Mouse (Mus musculus) midbrain, embryonic 15.5 days (tissue): ENCODE measurements around the gene Ispd. TPM values are rescaled to one million over a fixed set of nuclear protein-coding genes. Genes with fewer than 3 reads are reported as not detected.
"Not testable (repeated sequence)": the region's sequence is repeated elsewhere in the genome, so short reads cannot be mapped to it uniquely, and the experiment has no call there.

Experiments used
- ATAC-seq: fragments of 200-750 bp; cut with Nextera tagmentation; replicated peaks from 2 replicates; pipeline ENCODE4 v1.8.0; 2017; ENCODE audit warnings: moderate TSS enrichment
- H3K27ac ChIP-seq: fragments of 300-500 bp; sonication (generic); 2 replicates; pipeline ENCODE4 v1.5.1; 2015; ENCODE audit warnings: mild to moderate bottlenecking, inconsistent platforms
- H3K27me3 ChIP-seq: fragments of 300-500 bp; sonication (generic); replicated peaks from 2 replicates; pipeline ENCODE4 v1.6.1; 2015; ENCODE audit warnings: inconsistent platforms
- H3K36me3 ChIP-seq: fragments of 300-500 bp; sonication (generic); replicated peaks from 2 replicates; pipeline ENCODE4 v1.6.1; 2015; ENCODE audit warnings: inconsistent platforms
- H3K4me1 ChIP-seq: fragments of 300-500 bp; sonication (generic); 2 replicates; pipeline ENCODE4 v1.6.1; 2015; ENCODE audit warnings: inconsistent platforms
- H3K4me2 ChIP-seq: fragments of 300-500 bp; sonication (generic); 2 replicates; pipeline ENCODE4 v1.6.1; 2015; ENCODE audit warnings: inconsistent platforms, mild to moderate bottlenecking, moderate library complexity
- H3K4me3 ChIP-seq: fragments of 300-500 bp; sonication (generic); 2 replicates; pipeline ENCODE4 v1.5.1; 2015; ENCODE audit warnings: mild to moderate bottlenecking, inconsistent platforms
- H3K9ac ChIP-seq: fragments of 300-500 bp; sonication (generic); 2 replicates; pipeline ENCODE4 v1.6.1; 2015; ENCODE audit warnings: mild to moderate bottlenecking, inconsistent platforms
- H3K9me3 ChIP-seq: fragments of 300-500 bp; sonication (generic); 2 replicates; pipeline ENCODE4 v1.6.1; 2016; ENCODE audit warnings: inconsistent platforms
- WGBS: fragments of 180-500 bp; shearing (Covaris S2); methylation state at CpG from one replicate; pipeline ENCODE4 v1.1.7; 2015; ENCODE audit warnings: mixed read lengths; 5-methylcytosine and 5-hydroxymethylcytosine counted together
- polyA plus RNA-seq: library from polyadenylated mRNA; unstranded; fragments of >200 nt; fragmentation: Nextera tagmentation; extraction: Ambion mirVana; gene quantifications from 2 replicates; pipeline ENCODE4 v1.2.1, GENCODE M21; 2015

The Ispd gene
- 11.4 and 12.9 TPM in 2 replicates for polyA plus RNA-seq

DNA sequence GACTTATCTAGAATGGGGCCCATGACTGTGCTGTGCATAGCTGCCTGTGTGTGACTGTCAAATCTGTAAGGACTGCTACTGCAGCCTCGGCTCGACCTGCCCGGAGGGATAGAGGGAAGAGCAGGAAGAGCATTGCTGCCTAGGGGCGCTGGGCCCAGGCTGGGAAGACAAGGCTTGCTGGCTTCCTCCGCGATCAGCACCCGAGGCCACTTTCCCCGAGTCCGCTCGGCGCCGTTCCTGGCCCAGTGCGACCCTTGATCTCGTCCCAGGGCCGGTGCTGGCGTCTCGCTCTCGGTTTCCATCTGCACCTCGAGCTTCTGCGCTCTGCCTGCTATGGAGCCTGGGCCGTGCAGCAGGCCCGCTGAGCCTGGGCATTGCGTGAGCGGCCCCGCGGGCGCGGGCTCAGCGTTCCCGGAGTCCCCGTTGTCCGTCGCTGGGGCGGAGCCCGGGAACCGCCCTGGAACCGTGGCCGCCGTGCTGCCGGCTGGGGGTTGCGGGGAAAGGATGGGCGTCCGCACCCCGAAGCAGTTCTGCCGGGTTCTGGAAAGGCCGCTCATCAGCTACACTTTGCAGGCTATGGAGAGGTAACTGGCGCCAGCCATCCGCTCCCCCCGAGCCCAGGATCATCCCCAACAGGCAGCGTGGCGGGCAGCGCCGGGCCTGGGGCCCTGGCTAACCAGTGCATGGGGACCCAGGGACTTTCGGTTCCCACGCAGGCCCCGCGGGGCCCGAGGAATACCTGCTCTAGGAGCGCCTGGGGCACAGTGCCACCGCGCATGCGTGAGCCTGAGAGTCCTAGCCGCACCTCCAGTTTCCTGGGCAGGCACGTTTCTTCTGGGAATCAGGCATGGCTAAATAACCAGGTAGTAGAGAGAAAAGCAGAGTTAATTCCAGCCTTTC lies at the start of gene Ispd, which contains the start of gene D630036H23Rik:
TSS of gene Ispd (plus strand) at position 10 of the 900 bp plus-strand sequence.
TSS of gene D630036H23Rik (minus strand) at position 741 of the 900 bp plus-strand sequence.
- H3K27me3 ChIP-seq, result no peaks in the 10 kb centered on the region
- peak within 1 kb of the TSS; percentile 71 for H3K4me2 ChIP-seq
- H3K9me3 ChIP-seq, result no peaks in the 10 kb centered on the region
- peak; percentile 96 for ATAC-seq
- WGBS, result under 1% methylated on average over 64 of the region's 64 CpGs
- H3K4me3 ChIP-seq, result peak within 1 kb of the TSS; percentile 52
- no peaks in the 10 kb centered on the region for H3K36me3 ChIP-seq
- H3K9ac ChIP-seq, result peak within 1 kb of the TSS; percentile 84
- H3K27ac ChIP-seq, result peak within 1 kb of the TSS; percentile 98
- H3K4me1 ChIP-seq, result peaks cover 14% of the 10 kb centered on the region; the same call in 1 of the 2 replicates

DNA sequence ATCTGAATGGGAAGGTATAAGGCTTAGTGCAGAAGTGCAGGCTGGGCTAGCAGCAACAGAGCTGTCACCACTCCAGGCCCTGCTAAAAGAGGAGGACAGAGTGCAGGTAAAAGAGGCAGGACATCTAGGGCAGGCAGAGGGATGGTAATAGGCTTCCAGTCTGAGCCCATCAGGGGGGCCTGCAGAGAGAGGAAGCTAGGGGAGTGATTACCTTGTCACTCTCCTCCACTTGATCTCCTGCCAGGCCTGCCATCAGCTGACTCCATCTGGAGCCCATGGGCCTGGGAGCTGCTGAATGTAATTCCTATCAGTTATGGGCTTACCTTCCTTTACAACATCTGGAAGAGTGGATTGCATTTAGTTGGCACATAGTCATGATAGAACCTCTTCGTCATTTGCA lies 48.6 kb upstream of the Ispd start:
- no peak overlapping the region for H3K27ac ChIP-seq
- ATAC-seq, result peak; percentile 48; the same call in 1 of the 2 replicates
- no peak overlapping the region for H3K4me3 ChIP-seq

DNA sequence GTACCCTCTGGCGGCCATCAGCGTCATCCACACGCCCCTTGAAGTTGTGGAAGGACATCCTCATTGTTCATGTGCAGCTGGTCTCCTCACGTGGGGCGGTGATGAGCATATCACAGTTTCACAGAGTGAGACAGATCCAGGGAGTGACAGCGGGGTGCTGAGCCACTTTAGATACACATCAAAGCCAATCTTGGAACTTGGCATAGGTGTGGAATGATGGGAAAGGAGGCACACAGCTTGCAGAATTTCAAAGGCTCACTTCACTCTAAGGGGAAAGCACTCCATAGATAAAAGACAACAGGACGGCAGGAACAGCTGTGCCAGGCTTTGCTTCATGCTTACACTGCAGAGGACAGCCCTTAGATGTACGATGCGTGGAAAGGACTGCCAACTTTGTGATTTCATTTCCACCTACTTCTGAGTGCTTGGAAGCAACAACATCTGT lies 47.4 kb upstream of the Ispd start:
- peak; percentile 87 for ATAC-seq
- Histone ChIP-seq H3K27me3 (no peaks in the 10 kb centered on the region), H3K4me1 (no peaks in the 10 kb centered on the region), H3K4me3 (no peak overlapping the region), H3K9me3 (no peaks in the 10 kb centered on the region), H3K9ac (no peak overlapping the region), H3K27ac (no peak overlapping the region), H3K36me3 (no peaks in the 10 kb centered on the region), H3K4me2 (no peak overlapping the region)
- WGBS, result 72% methylated on average over 9 of the region's 9 CpGs

More for the DNA sequence above, 48.6 kb upstream of the Ispd start:
- no peaks in the 10 kb centered on the region for H3K9me3 ChIP-seq
- H3K27me3 ChIP-seq, result no peaks in the 10 kb centered on the region
- 89% methylated on average over 1 of the region's 1 CpGs for WGBS
- H3K4me2 ChIP-seq, result no peak overlapping the region
- no peaks in the 10 kb centered on the region for H3K4me1 ChIP-seq
- no peak overlapping the region for H3K9ac ChIP-seq
- no peaks in the 10 kb centered on the region for H3K36me3 ChIP-seq

DNA sequence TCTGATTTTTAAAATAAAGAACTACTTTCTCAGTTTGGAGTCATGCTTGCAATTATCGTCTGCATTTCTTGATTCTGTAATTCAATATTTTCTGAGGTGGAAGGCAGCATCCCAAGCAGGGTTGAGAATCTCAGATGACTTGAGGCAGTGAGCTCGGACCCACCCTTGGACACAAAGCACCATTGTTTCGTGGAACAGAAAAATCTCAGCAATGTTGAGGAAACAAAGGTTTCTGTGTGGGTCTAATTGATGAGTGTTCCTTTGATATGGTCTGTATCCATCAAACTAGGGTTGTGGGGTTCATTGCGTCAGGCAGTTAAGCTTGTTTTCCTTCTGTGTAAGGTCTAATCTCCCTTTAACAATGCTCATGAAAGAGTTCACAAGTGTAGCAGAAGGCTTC lies 37.1 kb upstream of the Ispd start:
- H3K9me3 ChIP-seq, result no peaks in the 10 kb centered on the region
- ATAC-seq, result no peak
- no peak overlapping the region for H3K4me3 ChIP-seq
- no peak overlapping the region for H3K4me2 ChIP-seq
- no peak overlapping the region for H3K27ac ChIP-seq
- H3K27me3 ChIP-seq, result no peaks in the 10 kb centered on the region
- H3K4me1 ChIP-seq, result no peaks in the 10 kb centered on the region
- H3K36me3 ChIP-seq, result no peaks in the 10 kb centered on the region
- no peak overlapping the region for H3K9ac ChIP-seq
- WGBS, result 70% methylated on average over 4 of the region's 4 CpGs

DNA sequence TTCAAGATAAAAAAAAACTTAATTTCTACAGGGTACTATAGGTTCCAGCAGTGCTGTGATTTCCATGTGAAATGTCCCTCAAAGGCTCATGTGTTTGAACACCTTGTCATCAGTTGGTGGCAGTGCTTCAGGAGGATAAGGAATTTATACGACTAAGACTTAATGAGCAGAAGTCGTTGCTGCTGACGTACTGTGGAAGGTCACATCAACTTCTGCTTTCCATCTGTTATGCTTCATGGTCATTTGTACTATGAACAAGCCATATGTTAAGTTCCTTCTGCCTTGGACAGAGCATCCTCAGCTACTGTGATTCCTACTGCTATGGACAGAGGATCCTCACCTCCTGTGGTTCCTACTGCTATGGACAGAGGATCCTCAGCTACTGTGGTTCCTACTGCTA lies 21.2 kb upstream of the Ispd start:
- 92% methylated on average over 3 of the region's 3 CpGs for WGBS
- H3K27ac ChIP-seq, result no peak overlapping the region
- ATAC-seq, result no peak
- H3K4me1 ChIP-seq, result no peaks in the 10 kb centered on the region
- no peak overlapping the region for H3K4me2 ChIP-seq
- H3K4me3 ChIP-seq, result no peak overlapping the region
- no peak overlapping the region for H3K9ac ChIP-seq
- no peaks in the 10 kb centered on the region for H3K9me3 ChIP-seq
- H3K27me3 ChIP-seq, result no peaks in the 10 kb centered on the region
- no peaks in the 10 kb centered on the region for H3K36me3 ChIP-seq

DNA sequence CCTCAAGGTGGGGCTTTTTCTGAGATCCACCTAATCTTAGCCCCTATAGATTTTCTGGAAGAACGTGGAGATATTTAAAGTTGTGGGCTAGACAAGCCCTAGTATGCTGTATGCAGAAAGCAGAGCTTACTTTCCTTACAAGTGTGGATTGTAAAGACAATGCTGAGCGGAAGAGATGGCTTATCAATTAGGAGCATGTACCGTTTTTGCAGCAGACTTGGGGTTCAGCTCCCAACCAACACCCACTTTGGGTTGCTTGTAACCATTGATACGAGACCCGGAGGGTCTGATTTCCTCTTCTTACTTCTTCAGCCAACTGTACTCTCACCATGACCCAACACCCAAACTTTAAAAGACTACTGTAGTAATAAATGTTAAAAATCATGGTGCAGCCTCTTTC lies 20.6 kb upstream of the Ispd start:
- ATAC-seq, result no peak
- Histone ChIP-seq H3K4me3 (no peak overlapping the region), H3K27me3 (no peaks in the 10 kb centered on the region), H3K27ac (no peak overlapping the region), H3K9me3 (no peaks in the 10 kb centered on the region), H3K4me2 (no peak overlapping the region), H3K36me3 (no peaks in the 10 kb centered on the region), H3K9ac (no peak overlapping the region), H3K4me1 (no peaks in the 10 kb centered on the region)
- WGBS, result 95% methylated on average over 5 of the region's 5 CpGs

DNA sequence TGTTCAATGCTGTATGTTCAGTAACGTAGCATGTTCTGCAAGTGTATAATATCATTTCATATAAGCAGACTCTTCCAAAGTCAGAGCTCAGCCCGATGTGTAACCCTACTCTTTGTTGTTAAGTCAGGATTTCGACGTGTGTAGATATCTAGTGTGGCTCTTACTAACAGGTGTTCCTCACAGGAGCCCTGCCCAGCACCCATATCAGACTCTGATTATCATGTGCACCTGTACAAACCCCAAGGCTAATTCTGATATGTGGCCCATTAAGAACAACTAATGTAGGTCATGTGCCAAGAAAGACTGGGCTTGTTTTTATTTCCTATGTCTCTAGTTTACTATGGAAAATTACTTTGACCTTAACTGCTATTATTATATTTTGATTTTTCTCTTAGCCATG lies 17.2 kb upstream of the Ispd start:
- H3K9me3 ChIP-seq, result no peaks in the 10 kb centered on the region
- H3K9ac ChIP-seq, result no peak overlapping the region
- no peaks in the 10 kb centered on the region for H3K4me1 ChIP-seq
- no peak overlapping the region for H3K4me3 ChIP-seq
- H3K36me3 ChIP-seq, result no peaks in the 10 kb centered on the region
- H3K27ac ChIP-seq, result no peak overlapping the region
- H3K4me2 ChIP-seq, result no peak overlapping the region
- WGBS, result 95% methylated on average over 4 of the region's 4 CpGs
- no peak for ATAC-seq
- no peaks in the 10 kb centered on the region for H3K27me3 ChIP-seq

DNA sequence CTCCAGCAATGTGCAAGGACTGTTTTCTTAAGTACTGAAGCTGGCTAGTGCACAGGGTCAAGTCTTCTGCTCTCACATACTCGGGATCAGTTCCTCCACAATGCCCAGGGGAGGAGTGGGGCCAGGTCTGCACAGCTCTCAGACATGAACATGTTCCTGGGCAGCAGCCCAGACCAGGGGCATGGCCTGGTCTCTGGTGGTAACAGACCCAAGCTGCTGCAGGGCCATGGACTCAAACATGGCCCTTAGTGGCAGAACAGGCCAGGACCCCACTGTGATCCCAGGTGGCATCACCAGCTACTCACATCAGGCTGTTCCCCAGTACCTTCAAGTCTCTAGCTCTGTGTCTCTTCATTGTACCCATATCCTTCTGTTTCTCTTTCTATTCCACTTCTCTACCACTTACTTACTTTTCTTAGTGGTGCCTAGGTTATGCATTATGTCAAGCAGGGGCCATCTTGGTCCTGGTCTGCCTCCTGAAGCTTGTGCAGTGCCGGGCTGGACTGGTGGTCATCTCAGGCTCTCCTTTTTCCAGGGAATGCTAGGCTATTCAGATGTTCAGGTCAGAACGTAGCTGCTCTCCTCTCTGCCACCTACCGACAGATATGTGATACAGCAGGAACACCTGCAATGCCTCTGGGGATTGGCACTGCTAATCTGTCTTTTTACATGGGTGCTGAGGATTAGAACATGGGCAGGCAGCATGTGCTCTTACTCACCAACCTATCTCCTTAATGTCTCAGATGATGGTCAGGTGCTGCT lies 7.8 kb upstream of the Ispd start:
- no peaks in the 10 kb centered on the region for H3K4me1 ChIP-seq
- no peak overlapping the region for H3K9ac ChIP-seq
- H3K4me3 ChIP-seq, result no peak overlapping the region
- WGBS, result 54% methylated on average over 4 of the region's 4 CpGs
- no peaks in the 10 kb centered on the region for H3K36me3 ChIP-seq
- H3K27ac ChIP-seq, result no peak overlapping the region
- no peak for ATAC-seq
- no peaks in the 10 kb centered on the region for H3K27me3 ChIP-seq
- no peaks in the 10 kb centered on the region for H3K9me3 ChIP-seq
- H3K4me2 ChIP-seq, result no peak overlapping the region

DNA sequence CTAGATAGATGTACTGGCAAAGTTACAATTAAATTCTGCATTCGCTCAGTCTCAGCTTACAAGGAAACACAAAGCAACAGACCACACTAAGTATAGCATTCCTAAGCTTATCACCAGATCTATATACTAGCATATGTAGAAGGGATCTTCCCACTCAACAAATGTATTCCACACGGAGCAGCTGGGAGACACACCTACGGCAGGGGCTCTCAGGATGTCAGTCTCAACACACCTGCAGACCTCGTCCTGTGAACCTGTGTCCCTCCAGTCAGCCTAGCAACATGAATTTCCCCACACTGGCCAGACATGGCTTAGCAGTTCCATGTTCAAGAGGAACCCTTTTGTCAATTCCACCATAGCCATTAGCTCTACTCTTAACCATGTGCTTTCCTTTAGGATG lies 4.9 kb upstream of the Ispd start:
- not testable (repeated sequence) for H3K4me3 ChIP-seq, H3K27me3 ChIP-seq, H3K9me3 ChIP-seq, H3K9ac ChIP-seq, H3K4me1 ChIP-seq, H3K27ac ChIP-seq, ATAC-seq, H3K4me2 ChIP-seq, H3K36me3 ChIP-seq
- 83% methylated on average over 3 of the region's 4 CpGs for WGBS

DNA sequence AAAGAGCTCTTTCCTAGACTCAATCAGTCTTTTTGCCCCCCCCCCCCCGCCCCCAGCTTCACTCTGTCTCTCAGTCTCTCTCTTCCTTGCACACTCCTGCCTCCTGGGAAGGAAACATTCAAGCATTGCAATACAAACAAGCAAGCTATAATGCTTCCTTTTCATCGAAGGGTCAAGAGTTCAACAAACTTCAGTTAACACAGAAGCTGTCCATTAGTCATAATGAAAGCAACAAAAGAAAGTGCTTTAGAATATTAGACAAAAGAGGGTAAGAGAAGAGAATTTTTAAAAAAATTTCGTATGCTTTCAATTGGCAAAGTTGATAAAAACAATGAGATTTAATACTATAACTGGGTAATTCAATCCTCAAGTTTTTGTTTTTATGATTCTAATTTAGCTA lies 996 bp upstream of the Ispd start:
- Histone ChIP-seq H3K4me2 (no peak overlapping the region), H3K9ac (no peak overlapping the region), H3K27me3 (no peaks in the 10 kb centered on the region), H3K4me1 (peaks cover 14% of the 10 kb centered on the region; the same call in 1 of the 2 replicates), H3K9me3 (no peaks in the 10 kb centered on the region), H3K36me3 (no peaks in the 10 kb centered on the region), H3K4me3 (no peak overlapping the region), H3K27ac (no peak overlapping the region)
- 38% methylated on average over 3 of the region's 3 CpGs for WGBS
- ATAC-seq, result no peak

DNA sequence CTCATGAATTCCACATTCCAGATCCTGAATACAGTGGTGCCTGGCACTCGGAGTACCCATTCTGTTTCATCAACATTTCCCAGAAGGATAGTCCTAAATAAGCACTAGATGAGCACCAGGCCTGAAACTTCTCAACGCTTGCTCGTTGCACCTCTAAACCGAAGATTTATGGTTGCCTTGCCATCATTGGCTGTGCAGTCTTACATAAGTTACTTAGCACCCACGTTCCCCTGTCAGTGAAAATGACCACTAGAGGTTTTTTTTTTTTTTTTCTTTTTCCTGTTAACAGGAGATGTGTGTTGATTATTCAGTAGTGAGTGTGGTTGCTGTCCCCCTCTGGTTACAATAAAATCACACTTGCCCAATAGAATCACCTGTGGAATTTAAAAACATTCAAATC lies 444 bp upstream of the Ispd start:
- Histone ChIP-seq H3K27me3 (no peaks in the 10 kb centered on the region), H3K36me3 (no peaks in the 10 kb centered on the region), H3K4me2 (peak overlapping the region; percentile 71), H3K9ac (no peak overlapping the region), H3K4me3 (no peak overlapping the region), H3K27ac (peak overlapping the region; percentile 98), H3K4me1 (peaks cover 14% of the 10 kb centered on the region; the same call in 1 of the 2 replicates), H3K9me3 (no peaks in the 10 kb centered on the region)
- ATAC-seq, result no peak
- WGBS, result 71% methylated on average over 5 of the region's 5 CpGs

DNA sequence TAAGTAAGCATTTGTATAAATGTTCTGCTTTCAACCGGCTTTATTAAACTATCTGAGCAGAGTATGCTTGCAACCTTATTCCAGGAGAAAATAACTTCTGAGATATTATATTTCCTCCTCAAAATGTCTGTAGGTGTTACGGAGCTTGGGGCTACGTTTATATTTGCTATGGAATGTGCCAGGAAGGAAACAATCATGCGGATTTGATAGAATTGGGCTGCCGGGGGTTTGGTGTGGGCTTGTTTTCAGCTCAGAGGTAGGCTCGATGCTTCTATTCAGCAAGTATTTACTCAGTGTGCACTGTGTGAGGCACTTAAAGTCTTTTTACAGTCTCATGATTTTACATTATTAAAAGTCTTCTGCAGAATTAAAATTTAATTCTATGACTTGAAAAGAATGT lies 4.1 kb downstream of the Ispd start:
- Histone ChIP-seq H3K27ac (no peak overlapping the region), H3K27me3 (no peaks in the 10 kb centered on the region), H3K36me3 (no peaks in the 10 kb centered on the region), H3K9ac (no peak overlapping the region), H3K4me2 (no peak overlapping the region), H3K9me3 (no peaks in the 10 kb centered on the region), H3K4me3 (no peak overlapping the region), H3K4me1 (peaks cover 14% of the 10 kb centered on the region; the same call in 1 of the 2 replicates)
- WGBS, result 66% methylated on average over 6 of the region's 6 CpGs
- no peak for ATAC-seq
